Mouse (Mus musculus): ENCODE measurements at regions not wholly inside any gene's neighbourhood (a gene's known extent, or its start where the extent isn't known, plus 50 kb on each side); places are given as distances from the start of the nearest gene placed in this dataset.

GRCm38 (mm10) chr4:97283099-97283498, 100.1 kb upstream of the Gm10192 start:
- peak; percentile 57 for DNase-seq (ENCODE audit: low read depth)
- TF ChIP-seq POLR2A (IDR thresholded peaks at IDR 0.05; ENCODE audit: borderline replicate concordance, extremely low read depth, insufficient read depth, insufficient read length, poor library complexity, severe bottlenecking) = no peak
- TF ChIP-seq CTCF (IDR thresholded peaks at IDR 0.05; ENCODE audit: borderline replicate concordance, extremely low read depth, insufficient read depth, insufficient read length) = no peak

DNA sequence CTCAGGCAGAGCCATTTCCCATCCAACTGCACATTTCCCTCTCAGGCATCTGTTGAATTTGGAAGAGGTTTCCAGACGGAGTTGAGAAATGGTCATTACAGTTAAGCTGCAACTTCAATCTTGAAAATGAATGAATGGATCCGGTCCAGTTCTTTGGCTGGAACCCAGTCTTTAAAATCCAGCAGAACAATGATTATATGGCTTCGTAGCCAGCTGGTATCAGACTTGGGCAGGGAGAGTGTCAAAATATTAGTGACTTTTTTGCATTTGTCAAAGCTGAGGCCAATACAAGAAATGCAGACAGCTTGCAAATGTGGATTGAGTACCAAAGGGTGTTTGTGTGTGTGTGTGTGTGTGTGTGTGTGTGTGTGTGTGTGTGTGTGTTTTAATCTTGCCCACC, 99.7 kb upstream of the Gm10192 start:
- DNase-seq (ENCODE audit: low read depth) = peak; percentile 91
- TF ChIP-seq CTCF (IDR thresholded peaks at IDR 0.05; ENCODE audit: borderline replicate concordance, extremely low read depth, insufficient read depth, insufficient read length) (no peak), POLR2A (IDR thresholded peaks at IDR 0.05; ENCODE audit: borderline replicate concordance, extremely low read depth, insufficient read depth, insufficient read length, poor library complexity, severe bottlenecking) (no peak)

- peak; percentile 93 for DNase-seq (ENCODE audit: low read depth)
- no peak for TF ChIP-seq CTCF (IDR thresholded peaks at IDR 0.05; ENCODE audit: borderline replicate concordance, extremely low read depth, insufficient read depth, insufficient read length)
- TF ChIP-seq POLR2A (IDR thresholded peaks at IDR 0.05; ENCODE audit: borderline replicate concordance, extremely low read depth, insufficient read depth, insufficient read length, poor library complexity, severe bottlenecking) = no peak
Observed at GRCm38 (mm10) chr4:97281126-97281779, 98.3 kb upstream of the Gm10192 start.

DNA sequence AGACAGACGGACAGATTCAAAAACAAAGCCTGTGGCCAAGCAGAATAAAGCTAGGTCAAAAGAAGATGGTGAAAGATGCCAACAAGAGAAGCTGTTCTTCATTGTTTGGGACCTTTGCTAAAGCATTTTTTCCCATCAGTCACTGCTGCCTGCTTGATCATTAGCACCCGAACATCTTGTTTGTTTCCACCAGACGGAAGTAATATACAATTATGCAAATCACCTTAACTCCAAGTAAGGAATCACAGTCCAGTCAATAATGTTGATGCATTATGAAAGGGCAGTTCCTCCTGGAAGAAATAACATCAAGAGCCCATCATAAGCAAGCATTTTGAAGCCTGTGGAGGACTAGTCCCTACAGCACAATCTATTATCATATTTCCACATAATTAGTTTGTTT, 97.7 kb upstream of the Gm10192 start:
- peak; percentile 84 for DNase-seq (ENCODE audit: low read depth)
- TF ChIP-seq CTCF (IDR thresholded peaks at IDR 0.05; ENCODE audit: borderline replicate concordance, extremely low read depth, insufficient read depth, insufficient read length) (no peak), POLR2A (IDR thresholded peaks at IDR 0.05; ENCODE audit: borderline replicate concordance, extremely low read depth, insufficient read depth, insufficient read length, poor library complexity, severe bottlenecking) (no peak)

GRCm38 (mm10) chr4:97236945-97237344, 54.0 kb upstream of the Gm10192 start:
- peak; percentile 62 for DNase-seq (ENCODE audit: low read depth)
- TF ChIP-seq CTCF (IDR thresholded peaks at IDR 0.05; ENCODE audit: borderline replicate concordance, extremely low read depth, insufficient read depth, insufficient read length) (no peak), POLR2A (IDR thresholded peaks at IDR 0.05; ENCODE audit: borderline replicate concordance, extremely low read depth, insufficient read depth, insufficient read length, poor library complexity, severe bottlenecking) (no peak)

DNA sequence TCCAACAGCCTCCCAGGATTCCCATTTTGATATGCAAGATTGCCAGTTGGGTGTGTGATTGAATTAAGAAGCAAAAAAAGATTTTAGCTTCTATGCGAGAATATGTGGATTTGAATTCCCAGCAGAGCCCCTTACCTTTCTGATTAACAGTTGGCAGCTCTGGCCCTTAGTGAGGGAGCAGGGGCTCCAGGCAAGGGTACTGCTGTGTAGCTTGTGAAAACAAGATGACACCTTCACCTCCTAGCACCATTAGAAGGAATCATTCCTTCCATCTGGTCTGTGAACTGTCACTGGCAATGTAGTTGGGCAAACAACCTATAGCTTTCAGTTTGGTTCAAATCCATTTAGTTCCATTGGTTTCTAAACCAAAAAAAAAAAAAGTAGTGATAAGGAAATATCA, 53.4 kb upstream of the Gm10192 start:
- DNase-seq (ENCODE audit: low read depth) = no peak
- TF ChIP-seq CTCF (IDR thresholded peaks at IDR 0.05; ENCODE audit: borderline replicate concordance, extremely low read depth, insufficient read depth, insufficient read length) (no peak), POLR2A (IDR thresholded peaks at IDR 0.05; ENCODE audit: borderline replicate concordance, extremely low read depth, insufficient read depth, insufficient read length, poor library complexity, severe bottlenecking) (no peak)

DNA sequence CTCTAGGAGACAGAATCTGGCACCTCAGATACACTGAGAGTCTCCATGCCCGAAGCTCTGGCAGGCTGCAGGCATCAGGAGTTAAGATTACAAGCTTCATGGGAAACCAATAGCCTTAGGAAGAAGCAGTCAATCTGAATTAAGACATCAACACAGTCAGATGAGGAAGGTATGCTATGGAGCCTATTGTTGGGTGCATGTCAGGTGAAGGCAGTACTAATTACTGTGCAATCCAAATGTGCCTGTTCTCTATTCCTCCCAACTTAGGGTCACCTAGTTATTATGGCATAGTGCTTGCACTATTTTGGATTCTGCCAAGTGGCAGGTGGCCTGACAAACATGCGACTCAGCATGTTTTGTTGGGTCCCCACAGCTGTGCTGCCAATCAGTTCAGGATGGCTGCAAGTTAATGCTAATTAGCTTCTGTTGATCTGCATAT, 53.0 kb upstream of the Gm10192 start:
- peak; percentile 96 for DNase-seq (ENCODE audit: low read depth)
- no peak for TF ChIP-seq POLR2A (IDR thresholded peaks at IDR 0.05; ENCODE audit: borderline replicate concordance, extremely low read depth, insufficient read depth, insufficient read length, poor library complexity, severe bottlenecking)
- no peak for TF ChIP-seq CTCF (IDR thresholded peaks at IDR 0.05; ENCODE audit: borderline replicate concordance, extremely low read depth, insufficient read depth, insufficient read length)

All from brain, embryonic 14.5 days (tissue).